Mouse (Mus musculus): Measurements from ENCODE around the gene Rere. TPM values are rescaled to one million over a fixed set of nuclear protein-coding genes. Genes with fewer than 3 reads are reported as not detected.

Gene Rere
- polyA plus RNA-seq, 1 experiment from 2014 or later, result 23.1 TPM

- Histone ChIP-seq H3K27ac (ENCODE audit: low read length) (peak overlapping the region; percentile 98), H3K9ac (ENCODE audit: low read length) (peak overlapping the region; percentile 97), H3K4me3 (replicated peaks; ENCODE audit: low read length) (peak overlapping the region; percentile 88), H3K36me3 (ENCODE audit: control insufficient read depth, insufficient read depth, low read length) (no peaks in the 10 kb centered on the region), H3K9me3 (replicated peaks; ENCODE audit: control insufficient read depth, low read length) (no peaks in the 10 kb centered on the region), H3K4me2 (ENCODE audit: low read depth, low read length) (peak overlapping the region; percentile 74), H3K27me3 (ENCODE audit: control insufficient read depth, insufficient read depth, low read length) (no peaks in the 10 kb centered on the region), H3K4me1 (ENCODE audit: control insufficient read depth, insufficient read depth, low read length) (peaks cover 30% of the 10 kb centered on the region)
- ATAC-seq (ENCODE audit: insufficient read depth, low FRiP score), result peak; percentile 61
- 23% methylated on average over 9 of the region's 9 CpGs for WGBS
These were observed 287.1 kb downstream of the Rere start for GRCm38 (mm10) chr4:150568318-150569134.

- peaks cover 25% of the 10 kb centered on the region for H3K4me1 ChIP-seq (ENCODE audit: control insufficient read depth, insufficient read depth, low read length)
- H3K9ac ChIP-seq (ENCODE audit: low read length), result peak overlapping the region; percentile 97
- peak; percentile 89 for ATAC-seq (ENCODE audit: insufficient read depth, low FRiP score)
- WGBS, result under 1% methylated on average over 69 of the region's 73 CpGs
- peak overlapping the region; percentile 74 for H3K4me2 ChIP-seq (ENCODE audit: low read depth, low read length)
- peak overlapping the region; percentile 88 for H3K4me3 ChIP-seq (replicated peaks; ENCODE audit: low read length)
- no peaks in the 10 kb centered on the region for H3K27me3 ChIP-seq (ENCODE audit: control insufficient read depth, insufficient read depth, low read length)
- H3K9me3 ChIP-seq (replicated peaks; ENCODE audit: control insufficient read depth, low read length), result no peaks in the 10 kb centered on the region
- peak overlapping the region; percentile 98 for H3K27ac ChIP-seq (ENCODE audit: low read length)
- H3K36me3 ChIP-seq (ENCODE audit: control insufficient read depth, insufficient read depth, low read length), result no peaks in the 10 kb centered on the region
These were observed 287.8 kb downstream of the Rere start for GRCm38 (mm10) chr4:150569135-150569833.

GRCm38 (mm10) chr4:150569834-150570571 lies 288.6 kb downstream of the Rere start:
- H3K4me2 ChIP-seq (ENCODE audit: low read depth, low read length), result peak overlapping the region; percentile 74
- no peaks in the 10 kb centered on the region for H3K27me3 ChIP-seq (ENCODE audit: control insufficient read depth, insufficient read depth, low read length)
- peak overlapping the region; percentile 97 for H3K9ac ChIP-seq (ENCODE audit: low read length)
- peak overlapping the region; percentile 98 for H3K27ac ChIP-seq (ENCODE audit: low read length)
- no peak for ATAC-seq (ENCODE audit: insufficient read depth, low FRiP score)
- WGBS, result under 1% methylated on average over 27 of the region's 27 CpGs
- no peaks in the 10 kb centered on the region for H3K9me3 ChIP-seq (replicated peaks; ENCODE audit: control insufficient read depth, low read length)
- H3K4me3 ChIP-seq (replicated peaks; ENCODE audit: low read length), result peak overlapping the region; percentile 88
- H3K4me1 ChIP-seq (ENCODE audit: control insufficient read depth, insufficient read depth, low read length), result peaks cover 29% of the 10 kb centered on the region
- H3K36me3 ChIP-seq (ENCODE audit: control insufficient read depth, insufficient read depth, low read length), result no peaks in the 10 kb centered on the region

DNA sequence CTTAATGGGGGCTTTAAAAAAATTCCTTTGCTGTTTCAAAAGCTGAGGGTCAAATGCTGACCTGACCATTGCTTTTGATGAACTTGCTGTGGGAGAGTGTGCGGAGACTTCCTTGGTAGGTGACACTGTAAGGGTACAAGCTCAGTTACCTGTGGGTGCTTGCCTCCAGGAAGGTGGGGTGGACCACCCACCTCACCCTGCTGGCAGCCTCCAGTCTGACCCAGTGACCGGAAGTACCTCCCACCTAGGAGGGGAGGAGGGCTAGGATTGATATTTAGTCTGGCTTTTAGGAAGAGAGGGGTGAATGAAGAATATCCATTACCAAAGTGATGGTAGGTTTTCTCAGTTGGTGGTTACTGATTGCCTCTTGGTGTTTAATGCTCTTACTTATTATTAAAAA lies 289.3 kb downstream of the Rere start:
- 36% methylated on average over 2 of the region's 2 CpGs for WGBS

DNA sequence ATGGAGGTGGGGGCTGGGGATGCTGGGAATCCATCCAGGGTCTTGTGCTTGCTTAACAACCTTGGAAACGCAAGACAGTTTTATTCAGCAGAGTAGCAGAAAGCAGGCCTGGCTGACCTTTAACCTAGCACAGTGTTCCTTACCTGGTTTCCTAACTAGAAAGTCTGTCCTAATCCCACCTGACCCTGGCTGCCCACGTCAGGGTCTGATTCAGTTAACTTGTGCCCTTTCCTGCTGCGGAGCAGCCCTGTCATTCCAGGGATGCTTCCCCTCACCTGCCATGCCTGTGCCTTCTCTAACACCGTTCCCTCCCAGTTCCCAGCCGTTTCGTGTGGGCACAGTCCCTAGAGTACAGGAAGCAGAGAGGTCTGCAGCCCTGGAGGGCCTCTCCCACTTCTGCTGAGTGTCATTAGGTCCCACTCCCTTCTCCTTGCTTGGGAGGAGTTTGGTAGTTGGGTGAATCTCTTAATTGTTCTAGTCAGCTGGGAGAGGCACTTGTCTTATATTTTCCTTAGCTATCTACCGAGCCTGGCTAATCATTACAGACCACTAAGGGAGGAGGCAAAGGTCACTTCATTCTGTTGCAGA lies 290.8 kb downstream of the Rere start:
- Histone ChIP-seq H3K9ac (ENCODE audit: low read length) (no peak overlapping the region), H3K4me3 (replicated peaks; ENCODE audit: low read length) (0 out of 2 replicates have a peak overlapping the region, but pooled peaks have one; percentile 5), H3K9me3 (replicated peaks; ENCODE audit: control insufficient read depth, low read length) (no peaks in the 10 kb centered on the region), H3K36me3 (ENCODE audit: control insufficient read depth, insufficient read depth, low read length) (no peaks in the 10 kb centered on the region), H3K4me1 (ENCODE audit: control insufficient read depth, insufficient read depth, low read length) (peaks cover 50% of the 10 kb centered on the region), H3K27me3 (ENCODE audit: control insufficient read depth, insufficient read depth, low read length) (no peaks in the 10 kb centered on the region), H3K27ac (ENCODE audit: low read length) (peak overlapping the region; percentile 17; the same call in 1 of the 2 replicates), H3K4me2 (ENCODE audit: low read depth, low read length) (peak overlapping the region; percentile 9; the same call in 1 of the 2 replicates)
- WGBS, result 42% methylated on average over 7 of the region's 7 CpGs
- ATAC-seq (ENCODE audit: insufficient read depth, low FRiP score), result no peak

More for the DNA sequence above, 289.3 kb downstream of the Rere start:
- Histone ChIP-seq H3K27ac (ENCODE audit: low read length) (no peak overlapping the region; the same call in 1 of the 2 replicates), H3K9me3 (replicated peaks; ENCODE audit: control insufficient read depth, low read length) (no peaks in the 10 kb centered on the region), H3K4me2 (ENCODE audit: low read depth, low read length) (peak overlapping the region; percentile 74), H3K4me1 (ENCODE audit: control insufficient read depth, insufficient read depth, low read length) (peaks cover 37% of the 10 kb centered on the region), H3K27me3 (ENCODE audit: control insufficient read depth, insufficient read depth, low read length) (no peaks in the 10 kb centered on the region), H3K9ac (ENCODE audit: low read length) (peak overlapping the region; percentile 59; the same call in 1 of the 2 replicates), H3K4me3 (replicated peaks; ENCODE audit: low read length) (peak overlapping the region; percentile 88), H3K36me3 (ENCODE audit: control insufficient read depth, insufficient read depth, low read length) (no peaks in the 10 kb centered on the region)
- ATAC-seq (ENCODE audit: insufficient read depth, low FRiP score), result no peak

- 84% methylated on average over 4 of the region's 4 CpGs for WGBS
- Histone ChIP-seq H3K9ac (ENCODE audit: low read length) (no peak overlapping the region), H3K27ac (ENCODE audit: low read length) (no peak overlapping the region), H3K36me3 (ENCODE audit: control insufficient read depth, insufficient read depth, low read length) (no peaks in the 10 kb centered on the region), H3K4me3 (replicated peaks; ENCODE audit: low read length) (no peak overlapping the region), H3K9me3 (replicated peaks; ENCODE audit: control insufficient read depth, low read length) (no peaks in the 10 kb centered on the region), H3K4me2 (ENCODE audit: low read depth, low read length) (no peak overlapping the region), H3K4me1 (ENCODE audit: control insufficient read depth, insufficient read depth, low read length) (peaks cover 45% of the 10 kb centered on the region), H3K27me3 (ENCODE audit: control insufficient read depth, insufficient read depth, low read length) (no peaks in the 10 kb centered on the region)
- no peak for ATAC-seq (ENCODE audit: insufficient read depth, low FRiP score)
These were observed 291.5 kb downstream of the Rere start for GRCm38 (mm10) chr4:150572938-150573337.

GRCm38 (mm10) chr4:150575363-150576092 lies 294.1 kb downstream of the Rere start:
- WGBS, result 16% methylated on average over 3 of the region's 3 CpGs
- H3K27me3 ChIP-seq (ENCODE audit: control insufficient read depth, insufficient read depth, low read length), result no peaks in the 10 kb centered on the region
- H3K4me3 ChIP-seq (replicated peaks; ENCODE audit: low read length), result no peak overlapping the region
- peak overlapping the region; percentile 79 for H3K27ac ChIP-seq (ENCODE audit: low read length)
- H3K36me3 ChIP-seq (ENCODE audit: control insufficient read depth, insufficient read depth, low read length), result no peaks in the 10 kb centered on the region
- H3K9ac ChIP-seq (ENCODE audit: low read length), result no peak overlapping the region
- no peak for ATAC-seq (ENCODE audit: insufficient read depth, low FRiP score)
- peak overlapping the region; percentile 32 for H3K4me2 ChIP-seq (ENCODE audit: low read depth, low read length)
- H3K4me1 ChIP-seq (ENCODE audit: control insufficient read depth, insufficient read depth, low read length), result peaks cover 40% of the 10 kb centered on the region
- H3K9me3 ChIP-seq (replicated peaks; ENCODE audit: control insufficient read depth, low read length), result no peaks in the 10 kb centered on the region

DNA sequence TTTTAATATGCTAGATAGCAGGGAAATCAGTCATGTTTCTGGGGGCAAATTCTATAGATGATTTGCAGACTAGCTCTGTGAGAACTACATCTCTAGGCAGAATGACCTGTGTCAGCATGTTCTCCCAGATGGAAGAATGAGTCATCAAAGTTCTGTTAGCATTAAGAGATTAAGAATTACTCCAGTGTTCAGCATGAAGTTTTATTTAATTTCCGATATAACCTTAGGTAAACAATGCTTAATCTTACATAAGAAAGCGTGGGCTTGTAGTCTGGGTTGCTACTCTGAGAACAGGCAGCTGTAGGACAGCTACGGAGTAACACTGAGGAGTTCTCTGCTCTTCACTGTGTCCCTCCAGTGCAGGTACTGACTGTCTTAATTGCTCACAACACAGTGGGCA lies 294.9 kb downstream of the Rere start:
- 29% methylated on average over 3 of the region's 3 CpGs for WGBS

More for the DNA sequence above, 294.9 kb downstream of the Rere start:
- no peaks in the 10 kb centered on the region for H3K9me3 ChIP-seq (replicated peaks; ENCODE audit: control insufficient read depth, low read length)
- H3K27ac ChIP-seq (ENCODE audit: low read length), result peak overlapping the region; percentile 79
- H3K4me1 ChIP-seq (ENCODE audit: control insufficient read depth, insufficient read depth, low read length), result peaks cover 37% of the 10 kb centered on the region
- H3K4me3 ChIP-seq (replicated peaks; ENCODE audit: low read length), result no peak overlapping the region; the same call in 1 of the 2 replicates
- H3K27me3 ChIP-seq (ENCODE audit: control insufficient read depth, insufficient read depth, low read length), result no peaks in the 10 kb centered on the region
- peak overlapping the region; percentile 32 for H3K4me2 ChIP-seq (ENCODE audit: low read depth, low read length)
- peak; percentile 72 for ATAC-seq (ENCODE audit: insufficient read depth, low FRiP score)
- no peak overlapping the region for H3K9ac ChIP-seq (ENCODE audit: low read length)
- no peaks in the 10 kb centered on the region for H3K36me3 ChIP-seq (ENCODE audit: control insufficient read depth, insufficient read depth, low read length)

All from stomach, embryonic 16.5 days (tissue).